Mouse (Mus musculus) E14TG2a.4 (cell line): ENCODE results near the gene Cfb.

ENCODE experiments used
- CTCF ChIP-seq: conservative IDR thresholded peaks from 2 replicates; pipeline ENCODE4 v1.5.1; 2014; ENCODE audit warnings: low read length
- POU5F1 ChIP-seq: IDR thresholded peaks from 2 replicates; pipeline ENCODE4 v1.6.1; 2014; ENCODE audit warnings: low read length, borderline replicate concordance

DNA sequence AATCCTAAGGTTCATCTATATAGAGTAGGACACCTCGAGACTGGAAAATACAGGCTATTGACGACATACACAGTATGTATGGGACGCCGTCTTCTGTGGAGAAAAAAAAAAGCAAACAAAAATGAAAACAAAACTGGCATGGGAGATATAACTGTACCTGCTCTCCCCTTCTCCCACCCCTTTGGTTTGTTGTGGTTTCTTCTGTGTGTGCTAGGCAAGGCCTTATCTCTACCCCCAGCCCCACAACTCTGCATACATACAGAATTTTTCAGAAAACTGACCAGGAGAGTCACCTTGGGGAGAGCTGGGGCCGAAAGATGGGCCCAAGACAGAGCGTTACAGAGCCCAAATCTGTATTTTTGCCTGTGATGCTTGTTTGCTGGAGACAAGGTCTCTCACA is 22.4 kb upstream of the Cfb start:
- TF ChIP-seq CTCF (no peak), POU5F1 (no peak)
